Mouse (Mus musculus): ENCODE results near the gene Spag4. TPM values are rescaled to one million over a fixed set of nuclear protein-coding genes. Genes with fewer than 3 reads are reported as not detected.

Gene Spag4
- polyA plus RNA-seq, 1 experiment from 2014 or later: 0.74 TPM

GRCm38 (mm10) chr2:156084541-156084940, 19.6 kb downstream of the Spag4 start:
- ATAC-seq (no peak), DNase-seq (no peak)
- H3K27ac ChIP-seq (ENCODE audit: low read depth): no peak overlapping the region
- TF ChIP-seq CTCF (IDR thresholded peaks at IDR 0.05; ENCODE audit: low read depth) (no peak), EP300 (IDR thresholded peaks at IDR 0.05; ENCODE audit: low read depth) (no peak)
- 0 out of 2 replicates have a peak, but pooled peaks cover under 1% of the 10 kb centered on the region for H3K36me3 ChIP-seq (replicated peaks; ENCODE audit: insufficient read depth, low read length)
- no peaks in the 10 kb centered on the region for H3K9me3 ChIP-seq (ENCODE audit: low read length)
- H3K27me3 ChIP-seq (ENCODE audit: insufficient read depth, low read length): no peaks in the 10 kb centered on the region
- 89% methylated on average over 3 of the region's 3 CpGs for WGBS (ENCODE audit: insufficient replicate concordance)
- no peak overlapping the region for H3K4me3 ChIP-seq (ENCODE audit: low read depth, low read length)
- H3K4me2 ChIP-seq (ENCODE audit: low read depth, low read length): no peak overlapping the region
- H3K9ac ChIP-seq (replicated peaks): no peak overlapping the region
- H3K4me1 ChIP-seq (ENCODE audit: insufficient read depth): peaks cover 2% of the 10 kb centered on the region; the same call in 1 of the 2 replicates

GRCm38 (mm10) chr2:156087391-156088110, 22.6 kb downstream of the Spag4 start:
- 71% methylated on average over 7 of the region's 7 CpGs for WGBS (ENCODE audit: insufficient replicate concordance)
- no peak for DNase-seq
- H3K9ac ChIP-seq (replicated peaks): no peak overlapping the region
- no peak for ATAC-seq
- no peak for TF ChIP-seq CTCF (IDR thresholded peaks at IDR 0.05; ENCODE audit: low read depth)
- TF ChIP-seq EP300 (IDR thresholded peaks at IDR 0.05; ENCODE audit: low read depth): no peak
- no peak overlapping the region for H3K4me3 ChIP-seq (ENCODE audit: low read depth, low read length)
- no peaks in the 10 kb centered on the region for H3K9me3 ChIP-seq (ENCODE audit: low read length)
- H3K27ac ChIP-seq (ENCODE audit: low read depth): no peak overlapping the region
- peaks cover 6% of the 10 kb centered on the region; the same call in 1 of the 2 replicates for H3K36me3 ChIP-seq (replicated peaks; ENCODE audit: insufficient read depth, low read length)
- no peak overlapping the region for H3K4me2 ChIP-seq (ENCODE audit: low read depth, low read length)
- 0 out of 2 replicates have a peak, but pooled peaks cover 2% of the 10 kb centered on the region for H3K4me1 ChIP-seq (ENCODE audit: insufficient read depth)
- H3K27me3 ChIP-seq (ENCODE audit: insufficient read depth, low read length): no peaks in the 10 kb centered on the region

- Histone ChIP-seq H3K4me3 (ENCODE audit: low read depth, low read length) (no peak overlapping the region), H3K27ac (ENCODE audit: low read depth) (no peak overlapping the region), H3K4me2 (ENCODE audit: low read depth, low read length) (no peak overlapping the region), H3K27me3 (ENCODE audit: insufficient read depth, low read length) (no peaks in the 10 kb centered on the region), H3K9me3 (ENCODE audit: low read length) (no peaks in the 10 kb centered on the region), H3K9ac (replicated peaks) (no peak overlapping the region), H3K36me3 (replicated peaks; ENCODE audit: insufficient read depth, low read length) (peaks cover 13% of the 10 kb centered on the region; the same call in 1 of the 2 replicates), H3K4me1 (ENCODE audit: insufficient read depth) (0 out of 2 replicates have a peak, but pooled peaks cover 2% of the 10 kb centered on the region)
- ATAC-seq: no peak
- DNase-seq: no peak
- 100% methylated on average over 1 of the region's 1 CpGs for WGBS (ENCODE audit: insufficient replicate concordance)
- TF ChIP-seq CTCF (IDR thresholded peaks at IDR 0.05; ENCODE audit: low read depth): no peak
- TF ChIP-seq EP300 (IDR thresholded peaks at IDR 0.05; ENCODE audit: low read depth): no peak
Observed at GRCm38 (mm10) chr2:156089799-156090198, 24.8 kb downstream of the Spag4 start.

GRCm38 (mm10) chr2:156091926-156092325, 27.0 kb downstream of the Spag4 start:
- H3K36me3 ChIP-seq (replicated peaks; ENCODE audit: insufficient read depth, low read length): peaks cover 34% of the 10 kb centered on the region
- H3K9ac ChIP-seq (replicated peaks): no peak overlapping the region
- TF ChIP-seq CTCF (IDR thresholded peaks at IDR 0.05; ENCODE audit: low read depth) (no peak), EP300 (IDR thresholded peaks at IDR 0.05; ENCODE audit: low read depth) (no peak)
- no peaks in the 10 kb centered on the region for H3K9me3 ChIP-seq (ENCODE audit: low read length)
- H3K4me1 ChIP-seq (ENCODE audit: insufficient read depth): 0 out of 2 replicates have a peak, but pooled peaks cover 2% of the 10 kb centered on the region
- H3K4me3 ChIP-seq (ENCODE audit: low read depth, low read length): no peak overlapping the region
- H3K27me3 ChIP-seq (ENCODE audit: insufficient read depth, low read length): no peaks in the 10 kb centered on the region
- DNase-seq (no peak), ATAC-seq (no peak)
- no peak overlapping the region for H3K4me2 ChIP-seq (ENCODE audit: low read depth, low read length)
- no peak overlapping the region for H3K27ac ChIP-seq (ENCODE audit: low read depth)
- 80% methylated on average over 5 of the region's 5 CpGs for WGBS (ENCODE audit: insufficient replicate concordance)

- Histone ChIP-seq H3K27me3 (ENCODE audit: insufficient read depth, low read length) (no peaks in the 10 kb centered on the region), H3K4me1 (ENCODE audit: insufficient read depth) (peaks cover 15% of the 10 kb centered on the region), H3K4me3 (ENCODE audit: low read depth, low read length) (peak overlapping the region; percentile 90), H3K4me2 (ENCODE audit: low read depth, low read length) (peak overlapping the region; percentile 89), H3K9ac (replicated peaks) (peak overlapping the region; percentile 90), H3K9me3 (ENCODE audit: low read length) (no peaks in the 10 kb centered on the region), H3K36me3 (replicated peaks; ENCODE audit: insufficient read depth, low read length) (peaks cover 4% of the 10 kb centered on the region; the same call in 1 of the 2 replicates), H3K27ac (ENCODE audit: low read depth) (peak overlapping the region; percentile 87)
- WGBS (ENCODE audit: insufficient replicate concordance): under 1% methylated on average over 16 of the region's 16 CpGs
- TF ChIP-seq CTCF (IDR thresholded peaks at IDR 0.05; ENCODE audit: low read depth): no peak
- TF ChIP-seq EP300 (IDR thresholded peaks at IDR 0.05; ENCODE audit: low read depth): no peak
- DNase-seq (no peak), ATAC-seq (peak; percentile 58)
Observed at GRCm38 (mm10) chr2:156110627-156111357, 45.8 kb downstream of the Spag4 start.
